Mouse (Mus musculus) kidney, adult 9 months (tissue): ENCODE measurements around the gene Ppm1l.

ENCODE experiments used
- DNase-seq: peaks from one replicate; pipeline ENCODE4 v3.0.0; 2022

The Ppm1l gene

GRCm38 (mm10) chr3:69446989-69447388 lies 130.3 kb downstream of the Ppm1l start:
- peak; percentile 13 for DNase-seq

DNA sequence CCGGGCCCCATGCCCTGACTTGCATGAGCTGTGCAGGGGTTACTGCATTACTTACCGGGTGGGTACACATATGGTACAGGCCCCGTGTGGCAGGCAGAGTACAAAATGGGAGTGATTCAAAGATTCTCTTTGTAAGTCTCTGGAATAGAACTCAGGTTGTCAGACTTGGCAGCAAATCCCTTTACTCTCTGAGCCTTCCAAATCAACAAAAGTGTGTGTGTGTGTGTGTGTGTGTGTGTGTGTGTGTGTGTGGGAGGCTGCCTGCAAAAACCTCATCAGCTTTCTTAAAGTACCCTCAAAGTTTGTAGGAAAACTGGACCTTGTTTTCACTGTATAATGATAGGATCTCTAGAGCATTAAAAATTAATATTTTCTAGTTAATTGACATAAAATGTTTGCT lies 132.4 kb downstream of the Ppm1l start:
- no peak for DNase-seq

GRCm38 (mm10) chr3:69454330-69454729 lies 137.7 kb downstream of the Ppm1l start:
- DNase-seq: no peak

DNA sequence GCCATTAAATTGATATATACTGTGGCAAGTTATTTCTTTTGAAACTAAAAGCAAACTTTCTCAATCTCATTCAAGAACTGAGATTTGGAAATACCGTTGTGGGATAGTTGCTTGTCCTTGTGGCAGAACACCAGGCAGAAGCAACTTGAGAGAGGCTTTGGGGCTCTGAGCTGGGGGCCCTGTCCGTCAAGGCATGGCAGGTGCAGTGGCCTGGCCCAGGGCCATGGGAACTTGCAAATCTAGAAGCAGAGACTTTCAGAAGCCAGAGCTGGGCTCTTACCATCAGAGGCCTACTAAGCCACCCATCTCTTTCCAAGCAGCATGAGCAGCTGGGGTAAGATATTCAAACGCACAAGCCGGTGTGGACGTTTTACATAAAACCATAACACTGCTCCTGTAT lies 139.4 kb downstream of the Ppm1l start:
- DNase-seq: no peak

DNA sequence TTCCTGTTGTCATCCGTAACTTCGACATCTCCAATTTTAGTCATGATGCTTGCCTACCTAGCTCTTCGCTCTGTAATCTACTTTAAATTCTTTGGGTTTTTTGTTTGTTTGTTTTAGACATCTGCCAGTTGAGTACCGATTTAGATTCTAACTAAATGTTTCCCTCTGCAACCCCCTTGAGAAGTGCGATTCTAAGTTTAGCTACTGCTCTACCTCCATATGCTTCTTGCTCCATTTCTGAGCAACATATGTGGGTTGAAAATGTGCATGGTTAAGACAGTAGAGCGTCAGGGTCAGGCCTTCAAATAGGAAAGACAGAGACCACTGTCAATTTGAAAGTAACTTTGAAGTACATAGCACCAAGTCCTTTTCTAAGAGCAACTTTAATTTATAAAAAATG lies 142.1 kb downstream of the Ppm1l start:
- no peak for DNase-seq

DNA sequence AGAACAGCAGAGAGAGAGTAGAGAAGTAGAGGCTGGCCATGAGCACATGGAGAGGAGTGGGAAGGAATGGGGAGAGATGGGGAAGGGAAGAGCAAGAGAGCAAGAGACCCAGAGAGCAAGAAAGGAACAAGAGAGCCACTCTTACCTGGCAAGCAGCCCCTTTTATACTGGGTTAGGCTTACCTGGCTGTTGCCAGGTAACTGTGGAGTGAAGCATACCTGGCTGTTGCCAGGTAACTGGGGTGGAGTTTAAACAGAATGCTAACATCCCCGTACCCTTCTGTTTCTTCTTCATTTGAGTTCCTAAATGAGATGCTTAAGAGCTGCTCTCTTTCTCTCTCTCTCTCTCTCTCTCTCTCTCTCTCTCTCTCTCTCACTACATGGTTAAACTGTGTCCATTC lies 145.3 kb downstream of the Ppm1l start:
- no peak for DNase-seq

GRCm38 (mm10) chr3:69465751-69466150 lies 149.1 kb downstream of the Ppm1l start:
- DNase-seq: no peak

- DNase-seq: no peak
These were observed 151.8 kb downstream of the Ppm1l start for GRCm38 (mm10) chr3:69468280-69469008.

GRCm38 (mm10) chr3:69469463-69470141 lies 152.9 kb downstream of the Ppm1l start:
- no peak for DNase-seq

GRCm38 (mm10) chr3:69470142-69470796 lies 153.6 kb downstream of the Ppm1l start:
- DNase-seq: no peak

GRCm38 (mm10) chr3:69475850-69476450 lies 159.3 kb downstream of the Ppm1l start:
- no peak for DNase-seq

DNA sequence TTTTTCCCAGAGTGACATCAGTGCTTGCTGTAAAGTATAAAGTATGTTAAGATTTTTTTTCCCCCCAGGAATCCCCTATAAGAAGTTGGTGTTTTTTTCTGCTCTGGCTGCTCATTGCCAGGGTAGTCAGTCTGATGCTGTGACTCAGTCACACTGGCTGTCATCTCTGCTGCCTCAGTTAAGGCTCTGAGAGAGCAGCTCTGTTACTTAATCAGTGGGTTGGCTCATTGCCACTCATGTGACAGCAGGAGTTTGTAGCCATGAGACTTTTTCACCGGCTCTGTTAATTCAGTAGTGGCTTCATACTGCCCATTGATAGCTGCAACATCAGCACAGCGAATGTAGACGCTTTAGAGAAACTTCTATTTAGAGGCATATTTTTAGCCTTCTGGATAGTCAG lies 163.3 kb downstream of the Ppm1l start:
- peak; percentile 57 for DNase-seq

- peak; percentile 80 for DNase-seq
These were observed 165.2 kb downstream of the Ppm1l start for GRCm38 (mm10) chr3:69481835-69482234.

GRCm38 (mm10) chr3:69484006-69484574 lies 167.4 kb downstream of the Ppm1l start:
- no peak for DNase-seq

DNA sequence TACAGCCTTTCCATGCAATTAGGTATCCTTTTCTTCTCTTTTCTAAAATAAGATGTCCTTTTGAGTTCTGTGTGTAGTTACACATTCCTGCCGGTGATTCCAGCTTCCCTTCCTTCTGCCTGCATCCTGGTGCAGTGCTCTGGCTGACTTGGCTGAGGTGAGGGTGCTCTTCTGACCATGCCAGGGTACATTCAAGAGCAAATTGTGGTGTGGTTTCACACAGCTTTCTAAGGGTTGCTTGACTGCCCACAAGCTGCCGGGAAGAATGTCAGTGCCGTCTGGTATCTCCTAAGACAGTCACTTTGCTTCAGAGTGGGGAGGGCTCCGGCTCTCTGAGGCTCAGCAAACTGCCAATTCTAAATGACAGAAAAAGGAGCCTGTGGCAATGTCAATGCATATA lies 167.9 kb downstream of the Ppm1l start:
- DNase-seq: no peak

DNA sequence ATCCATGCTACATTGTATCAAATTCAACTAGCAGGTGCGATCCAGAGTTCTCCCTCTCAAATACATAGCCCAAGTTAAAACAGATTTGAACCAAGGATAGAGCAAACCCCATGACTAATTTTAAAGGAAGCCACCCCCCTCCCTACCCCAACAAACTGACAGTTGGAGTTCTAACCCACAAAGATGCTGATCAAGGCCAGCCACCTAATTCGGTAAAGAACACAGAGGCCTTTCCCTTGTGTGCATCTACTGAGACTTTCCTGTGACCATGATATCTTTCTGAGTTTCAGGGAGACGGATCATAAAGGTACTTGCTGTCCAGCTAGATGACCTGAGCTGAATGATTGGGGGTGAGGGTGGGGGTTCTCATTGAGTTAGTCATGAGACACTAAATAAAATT lies 168.7 kb downstream of the Ppm1l start:
- no peak for DNase-seq

GRCm38 (mm10) chr3:69485756-69486155 lies 169.1 kb downstream of the Ppm1l start:
- DNase-seq: peak; percentile 21

DNA sequence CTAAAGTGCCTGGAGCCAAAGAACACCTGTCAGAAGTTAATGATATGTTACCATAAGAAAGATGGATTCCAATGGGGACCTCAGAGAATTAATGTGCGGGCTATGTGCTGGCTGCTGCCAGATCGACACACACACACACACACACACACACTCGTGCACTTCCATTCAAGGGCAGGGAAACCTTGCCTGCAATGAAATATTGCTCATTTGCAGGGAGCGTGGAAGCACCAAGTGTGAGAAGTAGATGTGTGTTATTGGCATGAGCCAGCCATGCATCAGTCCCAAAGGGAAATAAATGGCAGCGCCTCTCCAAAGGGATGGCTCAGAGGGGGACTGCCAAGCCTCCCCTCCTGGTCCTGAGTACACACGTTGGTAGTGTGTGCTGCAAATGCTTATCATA lies 170.8 kb downstream of the Ppm1l start:
- DNase-seq: peak; percentile 9

DNA sequence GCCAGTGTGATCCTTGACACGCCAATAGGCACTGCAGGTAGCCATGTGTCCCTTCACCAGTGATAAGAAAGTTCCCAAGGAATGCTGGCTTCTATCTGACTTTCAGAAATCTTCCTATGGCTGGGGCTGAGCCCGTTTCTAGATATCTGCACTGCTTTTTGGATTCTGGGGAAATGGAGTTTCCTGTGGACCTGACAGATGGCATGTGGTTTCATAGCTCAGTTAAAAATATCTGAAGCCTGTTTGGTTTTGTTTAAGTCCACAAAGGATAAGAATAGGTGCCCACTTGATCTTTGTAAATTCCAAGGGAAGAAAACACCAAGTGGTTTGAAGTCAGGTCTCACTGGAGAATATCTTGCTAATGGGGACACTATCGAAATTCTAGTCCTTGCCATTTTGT lies 173.0 kb downstream of the Ppm1l start:
- DNase-seq: no peak

- peak; percentile 95 for DNase-seq
These were observed 174.5 kb downstream of the Ppm1l start for GRCm38 (mm10) chr3:69490981-69491681.

- no peak for DNase-seq
These were observed 177.8 kb downstream of the Ppm1l start for GRCm38 (mm10) chr3:69494233-69495010.

- no peak for DNase-seq
These were observed 180.5 kb downstream of the Ppm1l start for GRCm38 (mm10) chr3:69497178-69497577.
